Mouse (Mus musculus) testis, adult 2 months (tissue): Measurements from ENCODE around the gene Slc22a4.

Experiments used
- CTCF ChIP-seq: fragments of 200-500 bp; IDR thresholded peaks from 2 replicates; pipeline ENCODE4 v1.5.1; 2012; ENCODE audit warnings: low read depth, mild to moderate bottlenecking, inconsistent platforms, low read length, moderate library complexity; ENCODE audit not compliant: control insufficient read depth, insufficient read depth, insufficient replicate concordance
- POLR2A ChIP-seq: fragments of 200-500 bp; IDR thresholded peaks from 2 replicates; pipeline ENCODE4 v1.6.1; 2012; ENCODE audit warnings: low read depth, mild to moderate bottlenecking, inconsistent platforms, low read length, moderate library complexity; ENCODE audit not compliant: control insufficient read depth

- TF ChIP-seq CTCF = no peak
- TF ChIP-seq POLR2A = no peak
Observed at GRCm38 (mm10) chr11:54065915-54066178, 38.0 kb upstream of the Slc22a4 start.
